Mouse (Mus musculus) MEL (cell line): ENCODE results near the gene Ccdc9b. TPM values are rescaled to one million over a fixed set of nuclear protein-coding genes. Genes with fewer than 3 reads are reported as not detected.

Experiments used
- DNase-seq: peaks from one replicate; pipeline ENCODE4 v3.0.0; 2011; ENCODE audit warnings: low read depth, low spot score
- H3K27ac ChIP-seq: 2 replicates; pipeline ENCODE4 v1.5.1; 2012; ENCODE audit warnings: low read depth, mild to moderate bottlenecking, control low read depth, low read length, moderate library complexity; ENCODE audit not compliant: control insufficient read depth
- H3K27me3 ChIP-seq, 2 experiments: fragments of 150-350 bp in 1 of 2; sonication (generic) in 1 of 2; 2 replicates each; pipeline ENCODE4 v1.6.1; 2012; ENCODE audit warnings: low read length in 2 of 2, mild to moderate bottlenecking in 2 of 2, improper control_type of control experiment in 1 of 2, moderate library complexity in 1 of 2; ENCODE audit not compliant: insufficient read depth in 2 of 2, control insufficient read depth in 1 of 2
- H3K36me3 ChIP-seq, 2 experiments: 2 replicates each; pipeline ENCODE4 v1.6.1; 2012 to 2014; ENCODE audit warnings: low read length in 2 of 2, improper control_type of control experiment in 1 of 2, inconsistent platforms in 1 of 2, mild to moderate bottlenecking in 1 of 2; ENCODE audit not compliant: insufficient read depth in 2 of 2, control insufficient read depth in 1 of 2
- H3K4me1 ChIP-seq, 2 experiments: fragments of 150-350 bp in 1 of 2; sonication (generic) in 1 of 2; 2 replicates each; pipeline ENCODE4 v1.6.1; 2012; ENCODE audit warnings: low read length in 2 of 2, improper control_type of control experiment in 1 of 2, mild to moderate bottlenecking in 1 of 2; ENCODE audit not compliant: insufficient read depth in 2 of 2, control insufficient read depth in 1 of 2
- H3K4me3 ChIP-seq, 2 experiments: fragments of 150-350 bp in 1 of 2; sonication (generic) in 1 of 2; 2 replicates each; pipeline ENCODE4 v1.5.1; 2012; ENCODE audit warnings: low read depth in 2 of 2, low read length in 2 of 2, mild to moderate bottlenecking in 2 of 2, moderate library complexity in 2 of 2, control low read depth in 1 of 2, improper control_type of control experiment in 1 of 2; ENCODE audit not compliant: control insufficient read depth in 1 of 2, insufficient read depth in 1 of 2
- H3K79me2 ChIP-seq: 2 replicates; pipeline ENCODE4 v1.6.1; 2012; ENCODE audit warnings: mild to moderate bottlenecking, low read length, moderate library complexity; ENCODE audit not compliant: control insufficient read depth, poor library complexity, insufficient read depth
- H3K9ac ChIP-seq: 2 replicates; pipeline ENCODE4 v1.6.1; 2012; ENCODE audit warnings: low read depth, mild to moderate bottlenecking, control low read depth, low read length, moderate library complexity; ENCODE audit not compliant: control insufficient read depth, poor library complexity, severe bottlenecking
- H3K9me3 ChIP-seq: fragments of 150-350 bp; sonication (generic); replicated peaks from 2 replicates; pipeline ENCODE4 v1.6.1; 2012; ENCODE audit warnings: mild to moderate bottlenecking, low read length, improper control_type of control experiment, moderate library complexity; ENCODE audit not compliant: insufficient read depth
- CHD1 ChIP-seq: IDR thresholded peaks from 2 replicates; pipeline ENCODE4 v1.6.1; 2012; ENCODE audit warnings: low read depth, mild to moderate bottlenecking, inconsistent platforms, low read length, improper control_type of control experiment
- CTCF ChIP-seq, 3 experiments: IDR thresholded peaks in 2 of 3; conservative IDR thresholded peaks in 1 of 3; 2 replicates each; pipeline ENCODE4 v1.5.1; 2011 to 2012; ENCODE audit warnings: low read length in 3 of 3, low read depth in 2 of 3, mild to moderate bottlenecking in 2 of 3, improper control_type of control experiment in 1 of 3, inconsistent platforms in 1 of 3, mixed read lengths in 1 of 3, moderate library complexity in 1 of 3; ENCODE audit not compliant: control insufficient read depth in 1 of 3, insufficient read depth in 1 of 3, poor library complexity in 1 of 3, severe bottlenecking in 1 of 3
- ELF1 ChIP-seq: IDR thresholded peaks from 2 replicates; pipeline ENCODE4 v1.6.1; 2014; ENCODE audit warnings: low read depth, mild to moderate bottlenecking, inconsistent platforms, low read length, improper control_type of control experiment, moderate library complexity
- EP300 ChIP-seq, 2 experiments: IDR thresholded peaks; 2 replicates each; pipeline ENCODE4 v1.6.1; 2011; ENCODE audit warnings: improper control_type of control experiment in 2 of 2, low read length in 2 of 2, low read depth in 1 of 2, mild to moderate bottlenecking in 1 of 2
- ETS1 ChIP-seq: IDR thresholded peaks from 2 replicates; pipeline ENCODE4 v1.6.1; 2012; ENCODE audit warnings: low read depth, mild to moderate bottlenecking, inconsistent platforms, low read length, improper control_type of control experiment, moderate library complexity
- GATA1 ChIP-seq: IDR thresholded peaks from 2 replicates; pipeline ENCODE4 v1.6.1; 2011; ENCODE audit warnings: low read depth, low read length, improper control_type of control experiment
- HCFC1 ChIP-seq: IDR thresholded peaks from 2 replicates; pipeline ENCODE4 v1.6.1; 2012; ENCODE audit warnings: low read depth, mild to moderate bottlenecking, inconsistent platforms, low read length, improper control_type of control experiment, moderate library complexity
- JUND ChIP-seq: IDR thresholded peaks from 2 replicates; pipeline ENCODE4 v1.6.1; 2011; ENCODE audit warnings: low read depth, mild to moderate bottlenecking, improper control_type of control experiment, low read length
- MAX ChIP-seq: IDR thresholded peaks from 2 replicates; pipeline ENCODE4 v1.6.1; 2011; ENCODE audit warnings: low read length, improper control_type of control experiment
- MAZ ChIP-seq: IDR thresholded peaks from 2 replicates; pipeline ENCODE4 v1.6.1; 2012; ENCODE audit warnings: low read depth, mild to moderate bottlenecking, inconsistent platforms, low read length, improper control_type of control experiment
- MYB ChIP-seq: IDR thresholded peaks from 2 replicates; pipeline ENCODE4 v1.6.1; 2011; ENCODE audit warnings: mild to moderate bottlenecking, low read depth, low read length, improper control_type of control experiment
- NELFE ChIP-seq: IDR thresholded peaks from 2 replicates; pipeline ENCODE4 v1.6.1; 2011; ENCODE audit warnings: low read depth, low read length, improper control_type of control experiment
- POLR2A ChIP-seq, 2 experiments: IDR thresholded peaks; 2 replicates each; pipeline ENCODE4 v1.6.1; 2011 to 2012; ENCODE audit warnings: low read length in 2 of 2, mild to moderate bottlenecking in 2 of 2, control low read depth in 1 of 2, improper control_type of control experiment in 1 of 2, low read depth in 1 of 2, moderate library complexity in 1 of 2; ENCODE audit not compliant: control insufficient read depth in 1 of 2, insufficient read depth in 1 of 2, poor library complexity in 1 of 2
- POLR2AphosphoS2 ChIP-seq: IDR thresholded peaks from 2 replicates; pipeline ENCODE4 v1.6.1; 2011; ENCODE audit warnings: low read length, improper control_type of control experiment
- POLR2AphosphoS5 ChIP-seq: IDR thresholded peaks from 2 replicates; pipeline ENCODE4 v1.6.1; 2012; ENCODE audit warnings: low read depth, borderline replicate concordance, mild to moderate bottlenecking, inconsistent platforms, low read length, moderate library complexity, mixed read lengths
- RAD21 ChIP-seq: IDR thresholded peaks from 2 replicates; pipeline ENCODE4 v1.6.1; 2011; ENCODE audit warnings: mild to moderate bottlenecking, low read depth, low read length, improper control_type of control experiment
- RCOR1 ChIP-seq: IDR thresholded peaks from 2 replicates; pipeline ENCODE4 v1.6.1; 2012; ENCODE audit warnings: low read depth, mild to moderate bottlenecking, inconsistent platforms, low read length, improper control_type of control experiment
- SIN3A ChIP-seq: IDR thresholded peaks from 2 replicates; pipeline ENCODE4 v1.6.1; 2012; ENCODE audit warnings: low read length, improper control_type of control experiment, inconsistent platforms
- SMC3 ChIP-seq: IDR thresholded peaks from 2 replicates; pipeline ENCODE4 v1.6.1; 2011; ENCODE audit warnings: low read depth, low read length, improper control_type of control experiment
- TAL1 ChIP-seq: IDR thresholded peaks from 2 replicates; pipeline ENCODE4 v1.6.1; 2012; ENCODE audit warnings: mild to moderate bottlenecking, inconsistent platforms, low read length, moderate library complexity, mixed read lengths
- TBP ChIP-seq: IDR thresholded peaks from 2 replicates; pipeline ENCODE4 v1.8.0; 2011; ENCODE audit warnings: low read depth, low read length, improper control_type of control experiment
- TCF12 ChIP-seq: IDR thresholded peaks from 2 replicates; pipeline ENCODE4 v1.6.1; 2014; ENCODE audit warnings: low read depth, mild to moderate bottlenecking, inconsistent platforms, low read length, improper control_type of control experiment, moderate library complexity
- UBTF ChIP-seq: IDR thresholded peaks from 2 replicates; pipeline ENCODE4 v1.6.1; 2012; ENCODE audit warnings: low read depth, mild to moderate bottlenecking, inconsistent platforms, low read length, improper control_type of control experiment, moderate library complexity, borderline replicate concordance; ENCODE audit not compliant: insufficient read depth
- USF1 ChIP-seq: IDR thresholded peaks from 2 replicates; pipeline ENCODE4 v1.6.1; 2014; ENCODE audit warnings: low read depth, mild to moderate bottlenecking, inconsistent platforms, low read length, improper control_type of control experiment, moderate library complexity
- USF2 ChIP-seq, 2 experiments: IDR thresholded peaks; 2 replicates each; pipeline ENCODE4 v1.6.1; 2011 to 2012; ENCODE audit warnings: improper control_type of control experiment in 2 of 2, low read length in 2 of 2, borderline replicate concordance in 1 of 2, inconsistent platforms in 1 of 2, low read depth in 1 of 2, mild to moderate bottlenecking in 1 of 2; ENCODE audit not compliant: insufficient read depth in 1 of 2
- ZC3H11A ChIP-seq: IDR thresholded peaks from 2 replicates; pipeline ENCODE4 v1.6.1; 2012; ENCODE audit warnings: low read depth, mild to moderate bottlenecking, inconsistent platforms, low read length, improper control_type of control experiment
- ZKSCAN1 ChIP-seq: IDR thresholded peaks from 2 replicates; pipeline ENCODE4 v1.6.1; 2012; ENCODE audit warnings: low read depth, mild to moderate bottlenecking, inconsistent platforms, low read length, improper control_type of control experiment, moderate library complexity
- ZMIZ1 ChIP-seq: IDR thresholded peaks from 2 replicates; pipeline ENCODE4 v1.6.1; 2012; ENCODE audit warnings: low read depth, mild to moderate bottlenecking, inconsistent platforms, low read length, improper control_type of control experiment, moderate library complexity
- ZNF384 ChIP-seq: IDR thresholded peaks from 2 replicates; pipeline ENCODE4 v1.6.1; 2012; ENCODE audit warnings: low read depth, mild to moderate bottlenecking, inconsistent platforms, low read length, improper control_type of control experiment
- polyA plus RNA-seq, 2 experiments: library from polyadenylated mRNA; stranded (reverse) in 1 of 2; unstranded in 1 of 2; fragments of >175 nt in 1 of 2; fragments of >200 nt in 1 of 2; gene quantifications; 2 replicates each; pipeline versions ENCODE4 v1.2.1 to v1.2.4; 2012; ENCODE audit warnings: low replicate concordance in 2 of 2, low read depth in 1 of 2; ENCODE audit not compliant: insufficient read length in 2 of 2, insufficient read depth in 1 of 2, missing spikeins in 1 of 2
- total RNA-seq: library from RNA; depleted of rRNA; stranded (reverse); fragments of 300-350 nt; gene quantifications from 2 replicates; pipeline ENCODE4 v1.2.3, GENCODE M21; 2012

Gene Ccdc9b
- total and polyA plus RNA-seq, 3 experiments, result 1.7 to 2.4 TPM; not detected in 1

DNA sequence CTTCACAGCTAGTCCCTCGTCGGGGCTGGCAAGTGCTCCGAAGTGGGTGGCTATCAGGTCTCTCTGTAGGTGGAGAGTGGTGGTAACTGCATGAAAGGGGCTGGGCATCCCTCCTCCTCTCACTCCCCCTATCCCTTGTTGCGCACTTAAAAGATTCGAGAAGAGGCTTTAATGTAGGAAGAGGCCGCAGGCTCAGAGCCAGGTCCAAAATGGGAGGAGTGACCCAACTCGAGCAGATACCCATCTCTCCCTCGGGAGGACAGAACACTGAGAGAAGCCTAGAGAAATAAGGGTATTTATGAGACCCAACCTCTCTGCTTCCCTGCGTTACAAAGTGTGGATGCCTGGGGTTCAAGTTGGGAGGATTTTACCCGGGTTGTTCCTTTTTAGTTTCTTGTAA is 16.6 kb upstream of the Ccdc9b start:
- Histone ChIP-seq H3K36me3 (peaks cover 0 to 25% of the 10 kb centered on the region in 2 experiments; a peak in 2 of 4 replicates), H3K27me3 (no peaks in the 10 kb centered on the region), H3K4me1 (peaks cover 19 to 57% of the 10 kb centered on the region in 2 experiments), H3K9ac (peak overlapping the region; percentile 35), H3K79me2 (no peaks in the 10 kb centered on the region), H3K4me3 (peak overlapping the region; percentile 49 to 61), H3K9me3 (no peaks in the 10 kb centered on the region), H3K27ac (peak overlapping the region; percentile 75)
- TF ChIP-seq POLR2A (IDR thresholded peaks at IDR 0.05; ENCODE audit: control insufficient read depth in 1 of 2, insufficient read depth in 1 of 2, low read depth in 1 of 2, low read length in 2 of 2, poor library complexity in 1 of 2), result no peak
- no peak for TF ChIP-seq POLR2AphosphoS5
- no peak for TF ChIP-seq RAD21
- TF ChIP-seq TBP, result no peak; the same call in 1 of the 2 replicates
- TF ChIP-seq MAX, result no peak
- no peak for TF ChIP-seq POLR2AphosphoS2
- TF ChIP-seq GATA1, result no peak
- TF ChIP-seq EP300 (IDR thresholded peaks at IDR 0.05; ENCODE audit: low read depth in 1 of 2, low read length in 2 of 2), result no peak
- TF ChIP-seq USF2 (IDR thresholded peaks at IDR 0.05; ENCODE audit: borderline replicate concordance in 1 of 2, insufficient read depth in 1 of 2, low read depth in 1 of 2, low read length in 2 of 2), result no peak
- TF ChIP-seq JUND, result no peak
- no peak for TF ChIP-seq MAZ
- TF ChIP-seq NELFE, result no peak
- no peak for TF ChIP-seq ZMIZ1
- DNase-seq, result peak; percentile 56

GRCm38 (mm10) chr2:118778418-118778817 is 16.0 kb upstream of the Ccdc9b start:
- Histone ChIP-seq H3K36me3 (peaks cover 0 to 25% of the 10 kb centered on the region in 2 experiments; a peak in 2 of 4 replicates), H3K4me3 (peak overlapping the region in 1 of 2 experiments; percentile 14; a peak in 2 of 4 replicates), H3K9ac (0 out of 2 replicates have a peak overlapping the region, but pooled peaks have one; percentile 8), H3K27me3 (no peaks in the 10 kb centered on the region), H3K4me1 (peaks cover 19 to 56% of the 10 kb centered on the region in 2 experiments), H3K27ac (peak overlapping the region; percentile 75), H3K79me2 (no peaks in the 10 kb centered on the region), H3K9me3 (no peaks in the 10 kb centered on the region)
- peak; percentile 83 for DNase-seq
- peak; percentile 82 for TF ChIP-seq GATA1
- peak in 1 of 2 experiments; percentile 24; a peak in 1 of 4 replicates for TF ChIP-seq POLR2A (IDR thresholded peaks at IDR 0.05; ENCODE audit: control insufficient read depth in 1 of 2, insufficient read depth in 1 of 2, low read depth in 1 of 2, low read length in 2 of 2, poor library complexity in 1 of 2)
- TF ChIP-seq UBTF, result no peak
- peak; percentile 81 to 89 for TF ChIP-seq EP300 (IDR thresholded peaks at IDR 0.05; ENCODE audit: low read depth in 1 of 2, low read length in 2 of 2)
- peak; percentile 84 for TF ChIP-seq TCF12
- TF ChIP-seq POLR2AphosphoS2, result no peak
- TF ChIP-seq USF2 (IDR thresholded peaks at IDR 0.05; ENCODE audit: borderline replicate concordance in 1 of 2, insufficient read depth in 1 of 2, low read depth in 1 of 2, low read length in 2 of 2), result no peak
- no peak for TF ChIP-seq ELF1
- peak; percentile 57; the same call in 1 of the 2 replicates for TF ChIP-seq ZMIZ1
- TF ChIP-seq HCFC1, result no peak; the same call in 1 of the 2 replicates
- TF ChIP-seq MYB, result peak; percentile 64; the same call in 1 of the 2 replicates
- TF ChIP-seq SIN3A, result peak; percentile 84
- TF ChIP-seq ZKSCAN1, result peak; percentile 44; the same call in 1 of the 2 replicates
- peak; percentile 72 for TF ChIP-seq ETS1
- no peak for TF ChIP-seq CTCF (IDR thresholded peaks at IDR 0.05 in 2 of 3, conservative IDR thresholded peaks at IDR 0.05 in 1 of 3; ENCODE audit: control insufficient read depth in 1 of 3, insufficient read depth in 1 of 3, low read depth in 2 of 3, low read length in 3 of 3, poor library complexity in 1 of 3, severe bottlenecking in 1 of 3)
- TF ChIP-seq RCOR1, result peak; percentile 77
- no peak for TF ChIP-seq RAD21
- 0 out of 2 replicates have a peak, but pooled peaks have one; percentile 42 for TF ChIP-seq MAX
- no peak for TF ChIP-seq ZNF384
- no peak for TF ChIP-seq POLR2AphosphoS5
- TF ChIP-seq CHD1, result no peak
- TF ChIP-seq TAL1, result peak; percentile 47
- TF ChIP-seq TBP, result no peak
- TF ChIP-seq SMC3, result no peak
- TF ChIP-seq ZC3H11A, result no peak
- no peak for TF ChIP-seq USF1
- TF ChIP-seq JUND, result no peak
